Mouse (Mus musculus) midbrain, embryonic 15.5 days (tissue): ENCODE results near the gene Shc2. TPM values are rescaled to one million over a fixed set of nuclear protein-coding genes. Genes with fewer than 3 reads are reported as not detected.

ENCODE experiments used
- ATAC-seq: fragments of 200-750 bp; cut with Nextera tagmentation; replicated peaks from 2 replicates; pipeline ENCODE4 v1.8.0; 2017; ENCODE audit warnings: moderate TSS enrichment
- H3K27ac ChIP-seq: fragments of 300-500 bp; sonication (generic); 2 replicates; pipeline ENCODE4 v1.5.1; 2015; ENCODE audit warnings: mild to moderate bottlenecking, inconsistent platforms
- H3K27me3 ChIP-seq: fragments of 300-500 bp; sonication (generic); replicated peaks from 2 replicates; pipeline ENCODE4 v1.6.1; 2015; ENCODE audit warnings: inconsistent platforms
- H3K36me3 ChIP-seq: fragments of 300-500 bp; sonication (generic); replicated peaks from 2 replicates; pipeline ENCODE4 v1.6.1; 2015; ENCODE audit warnings: inconsistent platforms
- H3K4me1 ChIP-seq: fragments of 300-500 bp; sonication (generic); 2 replicates; pipeline ENCODE4 v1.6.1; 2015; ENCODE audit warnings: inconsistent platforms
- H3K4me2 ChIP-seq: fragments of 300-500 bp; sonication (generic); 2 replicates; pipeline ENCODE4 v1.6.1; 2015; ENCODE audit warnings: inconsistent platforms, mild to moderate bottlenecking, moderate library complexity
- H3K4me3 ChIP-seq: fragments of 300-500 bp; sonication (generic); 2 replicates; pipeline ENCODE4 v1.5.1; 2015; ENCODE audit warnings: mild to moderate bottlenecking, inconsistent platforms
- H3K9ac ChIP-seq: fragments of 300-500 bp; sonication (generic); 2 replicates; pipeline ENCODE4 v1.6.1; 2015; ENCODE audit warnings: mild to moderate bottlenecking, inconsistent platforms
- H3K9me3 ChIP-seq: fragments of 300-500 bp; sonication (generic); 2 replicates; pipeline ENCODE4 v1.6.1; 2016; ENCODE audit warnings: inconsistent platforms
- WGBS: fragments of 180-500 bp; shearing (Covaris S2); methylation state at CpG from one replicate; pipeline ENCODE4 v1.1.7; 2015; ENCODE audit warnings: mixed read lengths; 5-methylcytosine and 5-hydroxymethylcytosine counted together
- polyA plus RNA-seq: library from polyadenylated mRNA; unstranded; fragments of >200 nt; fragmentation: Nextera tagmentation; extraction: Ambion mirVana; gene quantifications from 2 replicates; pipeline ENCODE4 v1.2.1, GENCODE M21; 2015

Gene Shc2
- polyA plus RNA-seq, 1 experiment from 2014 or later, result 30.1 TPM

- WGBS, result 92% methylated on average over 5 of the region's 5 CpGs
- ATAC-seq, result no peak
- Histone ChIP-seq H3K4me2 (no peak overlapping the region), H3K4me1 (no peaks in the 10 kb centered on the region), H3K27ac (no peak overlapping the region), H3K27me3 (no peaks in the 10 kb centered on the region), H3K9me3 (peaks cover 1% of the 10 kb centered on the region; the same call in 1 of the 2 replicates), H3K4me3 (no peak overlapping the region), H3K9ac (no peak overlapping the region), H3K36me3 (no peaks in the 10 kb centered on the region)
These were observed 67.8 kb downstream of the Shc2 start for GRCm38 (mm10) chr10:79569921-79570320.

Other genes starting within 250 kb of the Shc2 start
- gene Vmn2r83, start 169.2 kb downstream of the Shc2 start, polyA plus RNA-seq, result 0.08 TPM in 1 of 2 replicates, not detected in the other
- gene Plpp2, start 104.1 kb downstream of the Shc2 start, polyA plus RNA-seq, result 16.9 and 19.7 TPM in 2 replicates
- gene Mier2, start 82.7 kb downstream of the Shc2 start, polyA plus RNA-seq, result 70.4 and 72.5 TPM in 2 replicates
- not detected in 2 replicates for gene Theg, start 50.6 kb downstream of the Shc2 start, polyA plus RNA-seq
- 0.49 and 0.95 TPM in 2 replicates for gene C2cd4c, start 23.9 kb downstream of the Shc2 start, polyA plus RNA-seq
- 0.41 and 0.44 TPM in 2 replicates for gene Odf3l2, start 7.8 kb upstream of the Shc2 start, polyA plus RNA-seq
- gene Madcam1, start 26.6 kb upstream of the Shc2 start, polyA plus RNA-seq, result 0.79 and 1.1 TPM in 2 replicates
- gene Tpgs1, start 31.5 kb upstream of the Shc2 start, polyA plus RNA-seq, result 99.8 and 105 TPM in 2 replicates
- 88.8 and 91.6 TPM in 2 replicates for gene Cdc34, start 44.3 kb upstream of the Shc2 start, polyA plus RNA-seq
- gene Gzmm, start 51.1 kb upstream of the Shc2 start, polyA plus RNA-seq, result 1.7 and 2.2 TPM in 2 replicates
- 819 and 876 TPM in 2 replicates for gene Bsg, start 66.6 kb upstream of the Shc2 start, polyA plus RNA-seq
- 1.3 and 1.7 TPM in 2 replicates for gene Hcn2, start 78.7 kb upstream of the Shc2 start, polyA plus RNA-seq
- 48.3 and 50.6 TPM in 2 replicates for gene Polrmt, start 108.7 kb upstream of the Shc2 start, polyA plus RNA-seq
- 1.4 and 1.6 TPM in 2 replicates for gene Fgf22, start 117.2 kb upstream of the Shc2 start, polyA plus RNA-seq
- 109 and 117 TPM in 2 replicates for gene Rnf126, start 129.0 kb upstream of the Shc2 start, polyA plus RNA-seq
- gene Fstl3, start 139.4 kb upstream of the Shc2 start, polyA plus RNA-seq, result 1.9 and 2.0 TPM in 2 replicates
- 0.17 TPM in 1 of 2 replicates, not detected in the other for gene Prss57, start 153.0 kb upstream of the Shc2 start, polyA plus RNA-seq
- 337 and 348 TPM in 2 replicates for gene Palm, start 155.7 kb upstream of the Shc2 start, polyA plus RNA-seq
- 0.23 and 0.85 TPM in 2 replicates for gene Misp, start 183.1 kb upstream of the Shc2 start, polyA plus RNA-seq
- 72.7 and 79.4 TPM in 2 replicates for gene Ptbp1, start 216.5 kb upstream of the Shc2 start, polyA plus RNA-seq
- 12.2 and 13.3 TPM in 2 replicates for gene Prtn3, start 236.6 kb upstream of the Shc2 start, polyA plus RNA-seq
- 496 and 503 TPM in 2 replicates for gene Plppr3, start 236.7 kb upstream of the Shc2 start, polyA plus RNA-seq
- 1.2 TPM in 1 of 2 replicates, not detected in the other for gene Elane, start 248.3 kb upstream of the Shc2 start, polyA plus RNA-seq